Mouse (Mus musculus): ENCODE results near the gene Crybg2.

DNA sequence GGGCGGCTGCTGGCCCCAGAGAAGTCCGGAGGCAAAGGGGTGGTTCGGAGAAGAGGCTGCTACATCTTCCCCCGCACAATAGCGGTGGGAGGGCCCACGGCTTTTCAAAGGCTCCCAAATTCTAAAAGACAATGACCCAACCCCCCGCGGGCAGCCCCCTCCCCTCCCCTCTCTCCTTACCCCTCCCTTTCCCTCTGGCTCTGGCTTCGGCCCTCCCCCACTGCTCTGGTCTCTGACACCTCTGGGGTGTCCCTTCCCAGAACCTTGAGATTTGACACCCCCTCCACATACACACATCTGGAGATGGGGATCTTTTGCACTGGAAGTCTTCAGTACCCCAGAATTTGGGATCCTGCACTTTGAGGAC, 41.9 kb upstream of the Crybg2 start, which contains the start of gene Lin28a:
- TF ChIP-seq CTCF (IDR thresholded peaks at IDR 0.05; ENCODE audit: borderline replicate concordance, control insufficient read depth, extremely low read depth, insufficient read depth, low read length, poor library complexity) (no peak), POLR2A (IDR thresholded peaks at IDR 0.05; ENCODE audit: control insufficient read depth, extremely low read depth, insufficient read depth, low read length, poor library complexity) (no peak)
